Mouse (Mus musculus) CD4-positive, CD25-positive, alpha-beta regulatory T cell, adult 2 months (primary cell): ENCODE measurements around the gene Prph.
A peak's percentile ranks its signal among the peaks of the same experiment; 100 is the strongest.

Experiments used
- DNase-seq: peaks from one replicate; pipeline ENCODE4 v3.0.0-alpha.2; 2012; ENCODE audit warnings: low read depth, low spot score

The Prph gene

DNA sequence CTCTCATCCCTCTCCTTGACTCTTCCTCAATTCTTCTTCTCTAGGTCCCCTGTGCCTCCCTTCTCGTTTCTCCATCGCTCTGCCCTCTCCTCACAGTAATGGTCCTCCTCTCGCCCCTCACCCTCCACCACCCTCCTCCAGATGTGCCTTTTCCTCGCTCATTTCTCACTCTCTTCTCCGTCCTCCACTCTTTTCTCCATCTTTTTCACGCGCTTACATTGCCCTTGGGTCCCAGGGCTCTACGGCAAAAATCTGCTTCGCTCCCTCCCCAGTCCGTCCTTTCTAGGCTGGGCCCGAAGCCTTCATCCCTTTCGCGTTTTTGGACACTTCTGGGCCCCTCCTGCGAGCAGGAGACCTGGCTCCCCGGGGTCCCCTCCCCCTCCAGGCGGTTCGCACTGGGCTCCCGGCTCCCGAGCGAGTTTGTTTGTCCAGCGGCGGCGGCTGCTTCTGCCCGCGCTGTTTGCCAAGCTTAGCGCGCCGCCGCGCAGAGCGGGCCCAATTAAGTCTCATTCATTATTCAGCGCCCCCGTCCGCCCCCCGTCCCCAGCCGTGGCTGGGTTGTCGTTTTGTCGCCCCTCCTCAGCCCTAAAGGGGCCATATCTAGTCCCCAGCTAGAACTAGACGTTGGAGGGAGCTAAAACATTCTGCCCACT lies 43.0 kb downstream of the Prph start:
- peak; percentile 15 for DNase-seq

DNA sequence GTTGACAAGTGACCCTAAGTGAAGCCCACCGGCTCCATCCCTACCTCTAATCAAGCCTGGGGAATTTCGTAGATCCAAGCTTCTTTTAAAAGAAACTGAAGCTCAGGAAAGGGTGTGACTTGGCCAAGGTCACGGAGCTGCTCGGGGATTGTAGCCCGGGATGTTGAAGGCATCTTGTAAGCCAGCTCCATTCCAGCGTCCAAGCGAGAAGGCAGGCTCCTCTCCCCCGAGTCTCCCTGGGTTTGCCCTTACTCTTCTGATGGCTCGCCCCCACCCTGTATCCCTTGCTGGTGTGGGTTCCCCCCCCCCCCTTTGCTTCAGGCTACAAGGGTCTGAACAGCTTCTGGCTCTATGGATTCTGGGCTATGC lies 43.5 kb downstream of the Prph start:
- DNase-seq: no peak

DNA sequence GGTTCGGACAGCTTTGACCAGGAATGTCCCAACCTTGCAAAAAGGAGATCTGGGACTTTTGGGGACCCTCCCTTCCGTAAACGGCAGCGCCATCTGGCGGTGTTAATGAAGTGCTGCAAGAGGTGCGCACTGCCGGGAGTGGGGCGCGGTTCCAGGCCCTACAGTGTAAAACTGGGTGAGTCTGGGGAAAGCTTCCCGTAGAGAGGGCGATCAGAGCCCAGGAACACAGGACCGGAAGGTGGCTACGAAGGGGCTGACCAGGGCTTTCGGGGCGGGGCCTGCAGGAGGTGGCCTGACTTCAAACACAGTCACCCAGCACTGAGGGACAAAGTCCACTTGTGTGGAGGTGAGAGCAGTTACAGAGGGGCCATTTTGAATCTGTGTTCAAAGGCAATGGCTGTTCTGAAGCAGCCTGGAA lies 44.2 kb downstream of the Prph start:
- peak; percentile 65 for DNase-seq

DNA sequence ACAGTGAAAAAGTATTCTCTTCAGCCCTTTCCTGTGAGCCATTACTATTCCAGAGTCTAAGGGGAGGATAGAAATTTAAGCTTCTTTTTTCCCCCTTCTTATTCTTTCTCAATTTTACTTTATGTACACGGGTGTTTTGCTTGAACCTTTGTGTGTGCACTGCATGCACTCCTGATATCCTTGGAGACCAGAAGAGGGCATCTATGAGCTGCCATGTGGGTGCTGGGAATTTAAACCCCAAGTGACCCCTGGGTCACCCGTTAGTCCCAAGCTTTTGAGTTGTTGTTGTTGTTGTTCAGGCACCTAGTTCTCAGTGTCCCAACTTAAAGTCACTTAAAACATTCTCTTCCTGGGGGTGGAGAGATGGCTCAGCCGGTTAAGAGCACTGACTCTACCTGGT lies 45.0 kb downstream of the Prph start:
- no peak for DNase-seq

DNA sequence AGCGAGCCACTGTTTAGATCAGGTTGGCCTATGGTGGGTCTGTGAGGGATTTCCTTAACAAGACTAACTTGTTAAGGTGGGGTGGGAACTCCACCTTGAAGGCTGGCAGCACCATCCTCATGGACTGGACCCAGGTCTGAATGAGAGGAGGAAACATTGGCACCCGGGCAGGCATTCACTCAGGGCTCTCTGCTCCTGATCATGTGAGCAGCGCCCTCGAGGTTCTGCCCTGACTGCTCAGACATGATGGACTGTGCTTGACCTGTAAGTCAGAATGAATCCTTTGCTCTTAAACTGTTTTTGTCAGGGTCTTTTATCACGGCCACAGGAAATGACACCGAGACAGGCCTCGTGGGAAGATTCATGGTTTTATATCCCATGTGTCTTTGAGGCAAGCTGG lies 50.3 kb downstream of the Prph start:
- DNase-seq: no peak

DNA sequence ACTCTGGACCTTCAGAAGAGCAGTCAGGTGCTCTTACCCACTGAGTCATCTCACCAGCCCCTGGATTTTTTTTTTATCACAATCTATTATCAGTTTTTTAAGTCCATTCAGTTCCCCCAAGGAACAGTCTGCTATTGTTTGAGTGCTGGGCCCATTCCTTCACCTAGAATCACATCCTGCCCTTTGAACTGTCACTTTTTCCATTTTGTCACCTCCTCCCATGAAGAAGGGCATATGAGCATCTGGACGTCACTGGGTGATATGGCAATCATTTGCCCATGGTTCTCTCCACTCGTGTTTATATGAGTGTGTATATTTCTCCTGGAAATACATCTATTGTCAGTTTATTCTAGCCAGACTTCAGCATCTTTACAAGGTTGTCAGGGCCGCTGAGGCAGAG lies 52.9 kb downstream of the Prph start:
- DNase-seq: peak; percentile 54
